ENCODE assay signal across 8 mouse cellular contexts in the genomic region with DNA sequence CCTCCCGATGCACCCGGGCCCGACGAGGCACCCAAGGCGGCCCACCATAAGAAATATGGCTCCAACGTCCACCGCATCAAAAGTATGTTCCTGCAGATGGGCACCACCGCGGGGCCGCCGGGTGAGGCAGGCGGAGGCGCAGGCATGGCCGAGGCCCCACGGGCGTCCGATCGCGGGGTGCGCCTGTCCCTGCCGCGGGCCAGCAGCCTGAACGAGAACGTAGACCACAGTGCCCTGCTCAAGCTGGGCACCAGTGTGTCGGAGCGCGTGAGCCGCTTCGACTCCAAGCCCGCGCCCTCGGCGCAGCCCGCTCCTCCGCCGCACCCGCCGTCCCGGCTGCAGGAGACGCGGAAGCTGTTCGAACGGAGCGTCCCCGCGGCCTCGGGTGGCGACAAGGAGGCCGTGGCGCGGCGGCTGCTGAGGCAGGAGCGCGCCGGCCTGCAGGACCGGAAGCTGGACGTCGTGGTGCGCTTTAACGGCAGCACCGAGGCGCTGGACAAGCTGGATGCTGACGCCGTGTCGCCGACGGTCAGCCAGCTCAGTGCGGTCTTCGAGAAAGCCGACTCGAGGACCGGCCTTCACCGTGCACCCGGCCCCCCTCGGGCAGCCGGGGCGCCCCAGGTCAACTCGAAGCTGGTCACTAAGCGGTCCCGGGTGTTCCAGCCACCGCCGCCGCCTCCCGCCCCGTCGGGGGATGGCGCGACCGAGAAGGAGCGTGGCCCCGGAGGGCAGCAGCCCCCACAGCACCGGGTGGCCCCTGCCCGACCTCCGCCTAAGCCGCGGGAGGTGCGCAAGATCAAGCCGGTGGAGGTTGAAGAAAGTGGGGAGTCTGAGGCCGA. TPM values are rescaled to one million over a fixed set of nuclear protein-coding genes. Genes with fewer than 3 reads are reported as not detected.
A peak's percentile ranks its signal among the peaks of the same experiment; 100 is the strongest.
DNase-seq lines count a peak whose midpoint lies in the region; ATAC-seq and TF ChIP-seq lines count a peak whose summit lies in the region.

No protein-coding gene starts in this region.

- peak overlapping the region; percentile 86 for H3K9ac ChIP-seq in heart, embryonic 11.5 days (ENCODE audit: low read depth, low read length)
- peak overlapping the region; percentile 95 for H3K9ac ChIP-seq in stomach, embryonic 16.5 days (ENCODE audit: low read length)

- H3K4me3 ChIP-seq in testis, adult 2 months (ENCODE audit: control insufficient read depth, low read depth, low read length): peak overlapping the region; percentile 89
- peak overlapping the region; percentile 80 for H3K4me3 ChIP-seq in heart, embryonic 11.5 days (ENCODE audit: low read depth, low read length)
- H3K4me3 ChIP-seq in stomach, embryonic 16.5 days (replicated peaks; ENCODE audit: low read length): peak overlapping the region; percentile 85

- H3K27me3 ChIP-seq in testis, adult 2 months (ENCODE audit: control insufficient read depth, insufficient read depth, low read length): no peaks in the 10 kb centered on the region
- H3K27me3 ChIP-seq in heart, embryonic 11.5 days (ENCODE audit: control insufficient read depth, insufficient read depth, low read length): no peaks in the 10 kb centered on the region
- H3K27me3 ChIP-seq in stomach, embryonic 16.5 days (ENCODE audit: control insufficient read depth, insufficient read depth, low read length): no peaks in the 10 kb centered on the region

- H3K9me3 ChIP-seq in heart, embryonic 11.5 days (replicated peaks; ENCODE audit: control insufficient read depth, low read length): no peaks in the 10 kb centered on the region
- H3K9me3 ChIP-seq in stomach, embryonic 16.5 days (replicated peaks; ENCODE audit: control insufficient read depth, low read length): no peaks in the 10 kb centered on the region

- no peak for ATAC-seq in heart, embryonic 11.5 days (replicated peaks; ENCODE audit: insufficient number of reproducible peaks, low FRiP score, low TSS enrichment)
- ATAC-seq in megakaryocyte, adult 5-6 weeks (ENCODE audit: poor library complexity, severe bottlenecking): peak; percentile 8; the same call in 1 of the 2 replicates
- no peak for ATAC-seq in stomach, embryonic 16.5 days (ENCODE audit: insufficient read depth, low FRiP score)

- no peak for DNase-seq in testis, postnatal 14 days (ENCODE audit: low spot score)
- DNase-seq in cerebellum, adult 9-11 months: peak; percentile 71
- DNase-seq in kidney, postnatal 25 days: peak; percentile 58 to 79
- no peak for DNase-seq in right cerebral cortex, postnatal 4 days

- peaks cover 44% of the 10 kb centered on the region for H3K4me1 ChIP-seq in testis, adult 2 months (ENCODE audit: control insufficient read depth, insufficient read depth, low read length)
- H3K4me1 ChIP-seq in heart, embryonic 11.5 days (ENCODE audit: control insufficient read depth, insufficient read depth, low read length): peaks cover 54% of the 10 kb centered on the region
- peaks cover 66% of the 10 kb centered on the region for H3K4me1 ChIP-seq in stomach, embryonic 16.5 days (ENCODE audit: control insufficient read depth, insufficient read depth, low read length)

- under 1% methylated on average over 99 of the region's 99 CpGs for WGBS in heart, embryonic 11.5 days (ENCODE audit: insufficient replicate concordance)
- under 1% methylated on average over 95 of the region's 99 CpGs for WGBS in stomach, embryonic 16.5 days

- H3K36me3 ChIP-seq in testis, adult 2 months (ENCODE audit: control insufficient read depth, insufficient read depth, low read length): no peaks in the 10 kb centered on the region
- H3K36me3 ChIP-seq in heart, embryonic 11.5 days (ENCODE audit: control insufficient read depth, insufficient read depth, low read length): peaks cover 10% of the 10 kb centered on the region; the same call in 1 of the 2 replicates
- no peaks in the 10 kb centered on the region; the same call in 1 of the 2 replicates for H3K36me3 ChIP-seq in stomach, embryonic 16.5 days (ENCODE audit: control insufficient read depth, insufficient read depth, low read length)

- H3K27ac ChIP-seq in testis, adult 2 months (ENCODE audit: control insufficient read depth, insufficient read depth, low read depth, low read length): peak overlapping the region; percentile 30
- peak overlapping the region; percentile 86 for H3K27ac ChIP-seq in heart, embryonic 11.5 days (ENCODE audit: low read depth, low read length)
- H3K27ac ChIP-seq in stomach, embryonic 16.5 days (ENCODE audit: low read length): peak overlapping the region; percentile 97

- 0 out of 2 replicates have a peak, but pooled peaks have one; percentile 32 for TF ChIP-seq POLR2A in testis, adult 2 months (IDR thresholded peaks at IDR 0.05; ENCODE audit: control insufficient read depth, low read depth, low read length)

- H3K4me2 ChIP-seq in heart, embryonic 11.5 days: peak overlapping the region; percentile 99
- H3K4me2 ChIP-seq in stomach, embryonic 16.5 days (ENCODE audit: low read depth, low read length): peak overlapping the region; percentile 97

- no peak for TF ChIP-seq CTCF in testis, adult 2 months (IDR thresholded peaks at IDR 0.05; ENCODE audit: control insufficient read depth, insufficient read depth, insufficient replicate concordance, low read depth, low read length)

RNA-seq across cellular contexts. Expression of a gene that starts 1.0 kb away (rescaled TPM):
- polyA plus RNA-seq in testis, adult 2 months (2012; rRNA removed): 14.6 and 15.0 TPM in 2 replicates
- 11.4 and 16.3 TPM in 2 replicates for polyA plus RNA-seq in heart, embryonic 11.5 days (2014; fragmentation: Nextera tagmentation; extraction: Ambion mirVana)
- total RNA-seq in megakaryocyte, adult 5-6 weeks (2015): 73.7 and 76.7 TPM in 2 replicates
- 155 and 158 TPM in 2 replicates for total RNA-seq in megakaryocyte, adult 5-6 weeks (2017)
- 6.6 and 8.0 TPM in 2 replicates for polyA plus RNA-seq in stomach, embryonic 16.5 days (2015; fragmentation: Nextera tagmentation; extraction: Ambion mirVana)

RNA-seq across cellular contexts. Expression of a gene that starts 15.7 kb away (rescaled TPM):
- polyA plus RNA-seq in testis, adult 2 months (2012; rRNA removed): 27.5 and 33.7 TPM in 2 replicates
- polyA plus RNA-seq in heart, embryonic 11.5 days (2014; fragmentation: Nextera tagmentation; extraction: Ambion mirVana): 24.7 and 25.3 TPM in 2 replicates
- total RNA-seq in megakaryocyte, adult 5-6 weeks (2015): not detected in 2 replicates
- not detected in 2 replicates for total RNA-seq in megakaryocyte, adult 5-6 weeks (2017)
- polyA plus RNA-seq in stomach, embryonic 16.5 days (2015; fragmentation: Nextera tagmentation; extraction: Ambion mirVana): 0.41 and 3.2 TPM in 2 replicates

RNA-seq across cellular contexts. Expression of a gene that starts 17.8 kb away (rescaled TPM):
- 0.67 and 0.75 TPM in 2 replicates for polyA plus RNA-seq in testis, adult 2 months (2012; rRNA removed)
- polyA plus RNA-seq in heart, embryonic 11.5 days (2014; fragmentation: Nextera tagmentation; extraction: Ambion mirVana): 16.0 and 16.3 TPM in 2 replicates
- 0.74 and 1.0 TPM in 2 replicates for total RNA-seq in megakaryocyte, adult 5-6 weeks (2015)
- 0.18 and 0.69 TPM in 2 replicates for total RNA-seq in megakaryocyte, adult 5-6 weeks (2017)
- 14.7 and 15.9 TPM in 2 replicates for polyA plus RNA-seq in stomach, embryonic 16.5 days (2015; fragmentation: Nextera tagmentation; extraction: Ambion mirVana)

RNA-seq across cellular contexts. Expression of a gene that starts 24.5 kb away (rescaled TPM):
- polyA plus RNA-seq in testis, adult 2 months (2012; rRNA removed): 1,028 and 1,102 TPM in 2 replicates
- 0.24 TPM in 1 of 2 replicates, not detected in the other for polyA plus RNA-seq in heart, embryonic 11.5 days (2014; fragmentation: Nextera tagmentation; extraction: Ambion mirVana)
- total RNA-seq in megakaryocyte, adult 5-6 weeks (2015): not detected in 2 replicates
- not detected in 2 replicates for total RNA-seq in megakaryocyte, adult 5-6 weeks (2017)
- not detected in 2 replicates for polyA plus RNA-seq in stomach, embryonic 16.5 days (2015; fragmentation: Nextera tagmentation; extraction: Ambion mirVana)

RNA-seq across cellular contexts. Expression of a gene that starts 49.3 kb away (rescaled TPM):
- 220 and 229 TPM in 2 replicates for polyA plus RNA-seq in testis, adult 2 months (2012; rRNA removed)
- 45.6 and 53.0 TPM in 2 replicates for polyA plus RNA-seq in heart, embryonic 11.5 days (2014; fragmentation: Nextera tagmentation; extraction: Ambion mirVana)
- 4.5 and 6.3 TPM in 2 replicates for total RNA-seq in megakaryocyte, adult 5-6 weeks (2015)
- 0.73 and 1.7 TPM in 2 replicates for total RNA-seq in megakaryocyte, adult 5-6 weeks (2017)
- 37.9 and 39.3 TPM in 2 replicates for polyA plus RNA-seq in stomach, embryonic 16.5 days (2015; fragmentation: Nextera tagmentation; extraction: Ambion mirVana)

Comparison
In these comparisons a context has a peak if more than half of its experiments do, and no peak if none do; other contexts are left out.
1. H3K27ac ChIP-seq: peak in every context shown above with its lines; median percentile 97 in stomach, embryonic 16.5 days; 86 in heart, embryonic 11.5 days; 30 in testis, adult 2 months.
2. DNase-seq: peak in cerebellum, adult 9-11 months (single experiment) and kidney, postnatal 25 days (2 of 2); none in testis, postnatal 14 days (single experiment) and right cerebral cortex, postnatal 4 days (single experiment).
3. Peak in every context shown above with its lines, with median percentiles within 50 percentile points of each other: H3K4me3 ChIP-seq.